Mouse (Mus musculus) brain, embryonic 14.5 days (tissue): ENCODE data around the gene Mgst2.

Experiments
- CTCF ChIP-seq: fragments of 200-500 bp; IDR thresholded peaks from 2 replicates; pipeline ENCODE4 v1.5.1; 2012; ENCODE audit warnings: inconsistent platforms, mild to moderate bottlenecking, moderate library complexity, borderline replicate concordance; ENCODE audit not compliant: insufficient read depth, insufficient read length; ENCODE audit errors: extremely low read depth
- POLR2A ChIP-seq: fragments of 200-500 bp; IDR thresholded peaks from 2 replicates; pipeline ENCODE4 v1.6.1; 2012; ENCODE audit warnings: mild to moderate bottlenecking, inconsistent platforms, borderline replicate concordance; ENCODE audit not compliant: poor library complexity, insufficient read depth, insufficient read length, severe bottlenecking; ENCODE audit errors: extremely low read depth

GRCm38 (mm10) chr3:51627741-51628140 lies 32.4 kb upstream of the Mgst2 start:
- TF ChIP-seq POLR2A (no peak), CTCF (no peak)
